Mouse (Mus musculus) intestine, embryonic 14.5 days (tissue): ENCODE results near the gene Neurod6. TPM values are rescaled to one million over a fixed set of nuclear protein-coding genes. Genes with fewer than 3 reads are reported as not detected.

ENCODE experiments used
- ATAC-seq: fragments of 200-750 bp; cut with Nextera tagmentation; replicated peaks from 2 replicates; pipeline ENCODE4 v1.8.0; 2017; ENCODE audit warnings: low read depth, moderate number of reproducible peaks, moderate TSS enrichment, moderate library complexity; ENCODE audit not compliant: low FRiP score, low TSS enrichment
- DNase-seq: peaks from one replicate; pipeline ENCODE4 v3.0.0-alpha.2; 2018; ENCODE audit warnings: low spot score
- H3K27ac ChIP-seq: fragments of 300-500 bp; sonication (generic); 2 replicates; pipeline ENCODE4 v1.5.1; 2014; ENCODE audit warnings: low read depth, mild to moderate bottlenecking, control low read depth
- H3K27me3 ChIP-seq: fragments of 300-500 bp; sonication (generic); replicated peaks from 2 replicates; pipeline ENCODE4 v1.6.1; 2014; ENCODE audit warnings: low read length, control low read depth; ENCODE audit not compliant: control insufficient read depth, insufficient read depth
- H3K36me3 ChIP-seq: fragments of 300-500 bp; sonication (generic); 2 replicates; pipeline ENCODE4 v1.6.1; 2014; ENCODE audit warnings: low read length, control low read depth; ENCODE audit not compliant: control insufficient read depth, insufficient read depth
- H3K4me1 ChIP-seq: fragments of 300-500 bp; sonication (generic); replicated peaks from 2 replicates; pipeline ENCODE4 v1.6.1; 2014; ENCODE audit warnings: low read length, control low read depth, mixed read lengths; ENCODE audit not compliant: control insufficient read depth, insufficient read depth
- H3K4me2 ChIP-seq: fragments of 300-500 bp; sonication (generic); 2 replicates; pipeline ENCODE4 v1.6.1; 2014; ENCODE audit warnings: low read length
- H3K4me3 ChIP-seq: fragments of 300-500 bp; sonication (generic); 2 replicates; pipeline ENCODE4 v1.5.1; 2014; ENCODE audit warnings: low read depth, low read length, control low read depth, mixed read lengths
- H3K9ac ChIP-seq: fragments of 300-500 bp; sonication (generic); 2 replicates; pipeline ENCODE4 v1.6.1; 2014; ENCODE audit warnings: mild to moderate bottlenecking, low read length
- H3K9me3 ChIP-seq: fragments of 300-500 bp; sonication (generic); 2 replicates; pipeline ENCODE4 v1.6.1; 2016; ENCODE audit warnings: low read length, control low read depth; ENCODE audit not compliant: control insufficient read depth
- WGBS: fragments of 180-500 bp; shearing (Covaris S2); extraction: QIAGEN DNeasy Blood & Tissue Kit; methylation state at CpG from one replicate; pipeline ENCODE4 v1.1.7; 2014; 5-methylcytosine and 5-hydroxymethylcytosine counted together
- polyA plus RNA-seq: library from polyadenylated mRNA; unstranded; fragments of >200 nt; fragmentation: Nextera tagmentation; extraction: Ambion mirVana; gene quantifications from 2 replicates; pipeline ENCODE4 v1.2.1, GENCODE M21; 2014

The Neurod6 gene
- polyA plus RNA-seq, 1 experiment from 2014 or later = not detected

- H3K9me3 ChIP-seq = no peaks in the 10 kb centered on the region
- H3K4me1 ChIP-seq = peaks cover 21% of the 10 kb centered on the region
- no peak for DNase-seq
- no peak overlapping the region for H3K9ac ChIP-seq
- H3K27me3 ChIP-seq = no peaks in the 10 kb centered on the region
- no peak overlapping the region for H3K4me3 ChIP-seq
- no peaks in the 10 kb centered on the region for H3K36me3 ChIP-seq
- WGBS = 44% methylated on average over 3 of the region's 3 CpGs
- H3K4me2 ChIP-seq = no peak overlapping the region
- ATAC-seq = no peak
- no peak overlapping the region for H3K27ac ChIP-seq
Observed at GRCm38 (mm10) chr6:55649996-55650395, 31.1 kb downstream of the Neurod6 start.

- Histone ChIP-seq H3K27me3 (no peaks in the 10 kb centered on the region), H3K4me3 (no peak overlapping the region), H3K4me2 (no peak overlapping the region), H3K36me3 (no peaks in the 10 kb centered on the region), H3K9ac (no peak overlapping the region), H3K4me1 (peaks cover 21% of the 10 kb centered on the region), H3K27ac (no peak overlapping the region), H3K9me3 (no peaks in the 10 kb centered on the region)
- ATAC-seq = no peak
- no peak for DNase-seq
- 60% methylated on average over 8 of the region's 8 CpGs for WGBS
Observed at GRCm38 (mm10) chr6:55649581-55649980, 31.5 kb downstream of the Neurod6 start.

- H3K4me1 ChIP-seq = peaks cover 21% of the 10 kb centered on the region
- 59% methylated on average over 3 of the region's 3 CpGs for WGBS
- no peaks in the 10 kb centered on the region for H3K27me3 ChIP-seq
- no peak overlapping the region for H3K4me3 ChIP-seq
- DNase-seq (no peak), ATAC-seq (no peak)
- no peak overlapping the region for H3K27ac ChIP-seq
- H3K9ac ChIP-seq = no peak overlapping the region
- no peak overlapping the region for H3K4me2 ChIP-seq
- no peaks in the 10 kb centered on the region for H3K9me3 ChIP-seq
- H3K36me3 ChIP-seq = no peaks in the 10 kb centered on the region
Observed at GRCm38 (mm10) chr6:55648886-55649285, 32.2 kb downstream of the Neurod6 start.

GRCm38 (mm10) chr6:55647771-55648280 lies 33.2 kb downstream of the Neurod6 start:
- no peaks in the 10 kb centered on the region for H3K27me3 ChIP-seq
- no peaks in the 10 kb centered on the region for H3K9me3 ChIP-seq
- H3K36me3 ChIP-seq = no peaks in the 10 kb centered on the region
- peaks cover 21% of the 10 kb centered on the region for H3K4me1 ChIP-seq
- H3K4me3 ChIP-seq = no peak overlapping the region
- no peak for DNase-seq
- H3K9ac ChIP-seq = no peak overlapping the region
- H3K27ac ChIP-seq = no peak overlapping the region
- no peak overlapping the region for H3K4me2 ChIP-seq
- 43% methylated on average over 8 of the region's 8 CpGs for WGBS
- no peak for ATAC-seq

GRCm38 (mm10) chr6:55646824-55647560 lies 34.1 kb downstream of the Neurod6 start:
- no peak for ATAC-seq
- peak overlapping the region; percentile 9; the same call in 1 of the 2 replicates for H3K4me2 ChIP-seq
- H3K27me3 ChIP-seq = no peaks in the 10 kb centered on the region
- no peak for DNase-seq
- no peak overlapping the region for H3K9ac ChIP-seq
- H3K9me3 ChIP-seq = no peaks in the 10 kb centered on the region
- peaks cover 21% of the 10 kb centered on the region for H3K4me1 ChIP-seq
- no peak overlapping the region for H3K4me3 ChIP-seq
- no peak overlapping the region for H3K27ac ChIP-seq
- H3K36me3 ChIP-seq = no peaks in the 10 kb centered on the region
- 20% methylated on average over 9 of the region's 9 CpGs for WGBS

- no peak for DNase-seq
- Histone ChIP-seq H3K9me3 (no peaks in the 10 kb centered on the region), H3K4me2 (no peak overlapping the region), H3K4me3 (no peak overlapping the region), H3K4me1 (peaks cover 21% of the 10 kb centered on the region), H3K36me3 (no peaks in the 10 kb centered on the region), H3K9ac (no peak overlapping the region), H3K27ac (no peak overlapping the region), H3K27me3 (no peaks in the 10 kb centered on the region)
- 39% methylated on average over 14 of the region's 14 CpGs for WGBS
- no peak for ATAC-seq
Observed at GRCm38 (mm10) chr6:55646111-55646823, 34.8 kb downstream of the Neurod6 start.

GRCm38 (mm10) chr6:55634662-55635061 lies 46.4 kb downstream of the Neurod6 start:
- Histone ChIP-seq H3K4me2 (no peak overlapping the region), H3K4me1 (no peaks in the 10 kb centered on the region), H3K9me3 (no peaks in the 10 kb centered on the region), H3K27me3 (no peaks in the 10 kb centered on the region), H3K9ac (no peak overlapping the region), H3K4me3 (no peak overlapping the region), H3K27ac (no peak overlapping the region), H3K36me3 (no peaks in the 10 kb centered on the region)
- no peak for ATAC-seq
- WGBS = 41% methylated on average over 1 of the region's 1 CpGs
- no peak for DNase-seq
